Mouse (Mus musculus): ENCODE measurements around the gene Rpf1. TPM values are rescaled to one million over a fixed set of nuclear protein-coding genes. Genes with fewer than 3 reads are reported as not detected.

Gene Rpf1
- 73.9 and 83.4 TPM in 2 replicates for total RNA-seq (2017)

DNA sequence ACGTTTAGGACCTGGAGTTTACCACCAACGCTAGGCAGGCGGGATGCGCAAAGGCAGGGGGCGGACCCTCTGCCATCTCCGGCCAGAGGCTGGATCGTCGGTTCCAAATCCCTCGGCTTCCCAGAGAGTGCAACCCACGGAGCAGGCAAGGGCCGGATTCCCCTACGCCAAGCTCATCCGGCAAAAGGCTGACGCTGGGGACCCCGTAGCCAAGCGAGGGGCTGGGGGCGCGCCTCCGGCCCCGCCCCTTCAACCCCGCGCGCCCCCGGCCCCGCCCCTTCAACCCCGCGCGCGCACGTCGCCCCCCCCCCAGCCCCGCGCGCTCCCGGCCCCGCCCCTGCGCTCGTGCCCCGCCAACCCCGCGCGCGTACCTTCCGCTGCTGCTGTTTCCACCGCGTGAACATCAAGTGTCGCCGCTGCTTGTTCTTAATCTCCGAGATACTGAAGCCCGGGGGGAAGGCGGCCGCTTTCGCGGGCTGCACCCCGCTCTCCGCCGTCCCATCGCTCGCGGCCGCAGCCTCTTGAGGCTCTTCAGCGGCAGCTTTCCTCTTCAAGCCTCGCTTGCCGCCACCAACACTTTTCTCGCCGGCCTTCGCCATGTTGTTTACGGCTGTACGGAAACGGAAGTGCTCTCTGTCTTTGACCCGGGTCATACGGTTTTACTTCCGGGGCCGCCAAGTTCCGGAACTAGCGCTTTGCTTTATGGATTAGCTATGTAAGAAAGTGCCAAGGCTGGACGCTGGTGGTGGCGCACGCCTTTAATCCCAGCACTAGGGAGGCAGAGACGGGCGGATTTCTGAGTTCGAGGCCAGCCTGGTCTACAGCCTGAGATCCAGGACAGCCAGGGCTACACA, at the start of gene Rpf1:
Rpf1 (minus strand) TSS at position 632 of the 854 bp plus-strand sequence.
- ATAC-seq (ENCODE audit: extremely low read depth, insufficient number of reproducible peaks, low FRiP score, poor library complexity, severe bottlenecking), result peak; percentile 98

DNA sequence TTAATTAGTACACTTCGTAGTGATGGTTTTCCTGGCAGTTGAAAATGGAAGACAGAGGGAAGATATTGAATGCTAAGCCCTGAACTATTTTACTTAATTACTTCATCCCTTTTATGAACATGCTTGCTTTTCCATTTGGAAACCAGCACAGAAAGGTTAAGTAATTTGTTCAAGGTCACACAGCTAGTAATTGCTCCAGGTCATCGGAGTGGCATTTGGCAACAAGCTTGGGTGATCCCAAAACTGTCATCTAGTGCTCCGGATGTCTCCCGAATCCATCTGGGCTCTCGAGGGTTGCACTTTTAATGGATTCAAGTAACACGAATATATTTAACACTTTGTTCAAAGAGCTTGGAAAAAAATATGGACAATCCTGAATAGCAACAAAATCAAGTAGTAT, 49.7 kb upstream of the Rpf1 start:
- ATAC-seq (ENCODE audit: extremely low read depth, insufficient number of reproducible peaks, low FRiP score, poor library complexity, severe bottlenecking), result no peak

DNA sequence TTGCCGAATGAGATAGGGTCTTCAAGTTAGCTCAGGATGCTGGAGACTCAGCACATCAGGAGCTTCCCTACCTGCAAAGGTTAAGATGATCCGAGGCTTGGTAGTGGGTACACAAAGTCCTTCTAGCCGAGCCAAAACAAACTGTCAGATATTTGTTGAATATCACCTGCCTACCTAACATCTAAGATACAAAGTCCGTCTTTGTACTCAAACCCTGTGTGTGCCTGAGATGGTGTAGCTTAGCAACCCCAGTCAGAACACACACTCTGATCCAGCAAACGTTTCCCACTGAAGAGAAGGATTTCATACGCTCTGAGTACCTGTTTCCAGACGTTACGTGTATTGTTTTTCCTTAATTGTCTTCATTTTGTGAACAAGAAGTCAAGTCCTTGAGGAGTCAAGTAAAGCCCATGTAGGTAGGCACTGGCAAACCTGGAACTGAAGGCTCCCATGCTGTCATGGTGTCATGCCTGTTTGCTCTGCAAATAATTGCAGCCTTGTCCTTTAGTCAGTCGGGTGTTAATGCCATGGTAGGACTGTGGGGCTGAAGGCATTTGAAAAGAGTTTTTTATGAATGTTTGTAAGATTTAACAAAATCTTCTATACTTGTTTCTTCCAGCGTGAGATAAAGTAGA, 49.0 kb upstream of the Rpf1 start, which contains the start of gene Uox:
Uox (plus strand) TSS at position 279 of the 635 bp plus-strand sequence.
- no peak for ATAC-seq (ENCODE audit: extremely low read depth, insufficient number of reproducible peaks, low FRiP score, poor library complexity, severe bottlenecking)

DNA sequence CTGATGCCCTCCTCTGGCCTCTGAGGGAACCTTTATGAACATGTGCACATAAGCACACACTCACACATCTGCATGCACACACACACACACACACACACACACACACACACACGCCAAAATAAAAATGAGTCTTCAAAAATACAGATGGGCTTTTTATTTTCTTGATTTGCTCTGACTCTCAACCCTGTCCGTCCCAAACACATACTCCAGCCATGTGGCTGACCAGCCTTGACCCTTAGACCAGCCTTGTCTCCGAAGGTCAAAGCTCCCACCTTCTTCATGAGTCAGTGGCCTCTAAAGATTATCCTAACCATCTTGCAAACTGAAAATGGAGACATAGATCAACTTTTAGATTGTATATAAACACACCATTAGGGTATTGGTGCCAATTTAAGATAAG, 48.4 kb upstream of the Rpf1 start:
- no peak for ATAC-seq (ENCODE audit: extremely low read depth, insufficient number of reproducible peaks, low FRiP score, poor library complexity, severe bottlenecking)

DNA sequence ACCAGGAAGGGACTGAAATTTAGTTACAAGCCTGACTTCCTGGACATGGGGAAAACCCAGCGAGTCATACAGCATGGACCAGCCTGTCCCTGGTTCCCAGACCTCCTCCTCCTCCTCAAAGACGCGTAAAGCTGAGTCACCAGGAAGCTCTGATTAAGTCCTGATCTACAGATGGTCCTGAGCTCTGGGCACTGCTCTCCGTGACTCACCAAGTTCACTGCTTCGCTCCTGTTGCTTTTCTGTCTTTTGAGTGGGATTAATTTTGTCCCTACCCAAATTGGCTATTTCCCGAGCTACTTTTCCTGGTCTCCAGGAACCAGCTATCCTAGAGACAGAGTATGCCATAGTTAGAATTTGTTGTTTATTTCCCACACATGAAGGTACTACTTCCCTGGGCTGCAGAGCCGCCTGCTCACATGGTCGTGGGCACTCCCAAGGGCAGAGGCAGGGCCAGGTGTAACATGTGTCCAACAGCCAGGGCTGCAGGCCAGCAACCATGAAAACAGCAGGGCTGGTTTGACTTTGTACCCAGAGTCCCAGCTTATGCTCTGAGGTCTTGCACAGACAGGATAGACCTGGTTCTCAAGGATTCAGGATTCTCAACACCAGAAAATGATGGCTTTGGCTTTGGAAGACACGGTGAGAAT, 46.8 kb upstream of the Rpf1 start:
- no peak for ATAC-seq (ENCODE audit: extremely low read depth, insufficient number of reproducible peaks, low FRiP score, poor library complexity, severe bottlenecking)

DNA sequence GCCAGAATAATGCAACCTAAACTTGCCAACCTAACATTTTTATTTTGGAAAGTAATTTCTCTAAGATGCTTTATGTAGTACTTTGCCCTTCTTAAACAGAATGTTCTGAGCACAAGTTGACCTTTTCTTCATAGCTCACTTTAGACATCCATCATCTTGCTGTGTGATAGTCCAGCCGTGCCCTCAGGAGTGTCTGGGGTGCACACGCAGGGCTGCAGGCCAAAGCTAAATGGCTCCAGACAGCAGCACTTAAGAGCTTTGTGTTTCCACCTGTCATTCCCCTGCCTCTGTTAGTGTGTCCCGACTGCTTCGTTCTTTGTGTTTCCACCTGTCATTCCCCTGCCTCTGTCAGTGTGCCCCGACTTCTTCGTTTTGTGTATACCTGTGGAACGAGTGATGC, 46.1 kb upstream of the Rpf1 start:
- no peak for ATAC-seq (ENCODE audit: extremely low read depth, insufficient number of reproducible peaks, low FRiP score, poor library complexity, severe bottlenecking)

DNA sequence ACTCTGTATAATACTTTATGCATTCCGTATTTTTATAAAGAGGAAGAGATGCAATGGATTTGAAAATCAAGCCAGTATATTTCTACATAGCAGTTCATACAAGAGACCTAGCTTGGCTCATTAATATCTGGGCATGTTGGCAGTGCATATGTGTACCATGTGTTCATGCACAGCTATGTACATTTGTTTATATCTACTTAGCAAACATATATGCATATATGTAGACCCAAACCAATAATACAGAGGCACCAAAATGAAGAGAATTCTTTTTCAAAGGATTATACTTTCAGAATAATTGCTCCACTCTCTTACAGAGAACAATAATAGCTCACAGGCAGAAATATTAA, 43.8 kb upstream of the Rpf1 start:
- no peak for ATAC-seq (ENCODE audit: extremely low read depth, insufficient number of reproducible peaks, low FRiP score, poor library complexity, severe bottlenecking)

DNA sequence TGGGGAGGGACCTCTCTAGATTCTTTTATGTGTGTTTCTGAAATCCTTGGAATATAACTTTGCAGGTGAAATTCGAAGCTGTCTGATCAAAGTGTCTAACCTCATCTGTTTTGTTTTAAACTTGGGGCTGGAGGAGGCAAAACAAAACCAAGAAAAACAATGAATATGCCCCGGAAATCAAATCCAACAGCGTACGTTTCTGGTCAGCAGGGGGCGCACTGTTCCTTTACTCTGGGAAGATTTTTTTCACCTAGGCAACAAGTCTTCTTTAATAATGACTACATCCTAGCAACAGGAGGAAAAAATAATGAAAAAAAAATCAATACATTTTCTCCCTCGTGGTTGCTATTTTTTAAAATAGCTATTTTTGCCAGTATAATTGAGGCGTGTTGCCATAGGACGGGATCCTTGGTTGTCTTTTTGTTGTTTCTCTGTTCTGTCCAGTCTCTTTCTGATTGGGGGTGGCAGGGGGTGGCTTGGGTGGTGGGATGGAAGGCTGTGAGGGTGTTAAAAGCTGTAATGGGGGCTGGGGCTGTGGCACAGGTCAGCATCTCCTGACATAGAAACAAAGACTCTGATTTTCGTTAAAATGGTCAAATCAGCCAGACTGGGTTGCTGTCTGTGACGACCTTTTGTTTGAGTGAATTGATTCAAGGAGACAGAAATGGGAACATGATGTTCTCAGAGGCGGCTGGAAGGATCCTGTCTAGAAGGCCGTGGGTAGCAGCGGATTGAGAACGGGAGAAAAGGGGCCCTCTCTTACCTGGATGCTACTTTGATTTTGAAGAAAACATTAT, 43.2 kb upstream of the Rpf1 start:
- 0 out of 2 replicates have a peak, but pooled peaks have one; percentile 49 for ATAC-seq (ENCODE audit: extremely low read depth, insufficient number of reproducible peaks, low FRiP score, poor library complexity, severe bottlenecking)

DNA sequence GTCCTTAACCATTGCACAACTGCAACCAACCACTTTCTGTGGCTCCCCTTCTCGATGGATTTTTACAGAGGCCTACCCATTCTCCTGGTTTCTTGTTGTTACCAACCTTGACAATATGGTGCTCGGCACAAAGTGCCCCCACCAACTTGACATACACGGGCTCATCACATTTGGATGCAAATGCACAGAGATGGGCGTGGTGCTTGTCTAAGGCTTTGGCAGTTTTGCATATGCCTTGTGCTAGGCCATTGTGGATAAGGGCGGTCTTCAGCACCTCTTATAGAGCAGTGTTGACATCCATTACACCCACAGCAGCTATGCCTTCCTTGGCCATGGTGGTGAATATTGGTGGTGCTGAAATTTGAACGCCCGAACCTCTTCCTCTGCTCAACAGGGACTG, 41.7 kb upstream of the Rpf1 start:
- ATAC-seq (ENCODE audit: extremely low read depth, insufficient number of reproducible peaks, low FRiP score, poor library complexity, severe bottlenecking), result no peak

DNA sequence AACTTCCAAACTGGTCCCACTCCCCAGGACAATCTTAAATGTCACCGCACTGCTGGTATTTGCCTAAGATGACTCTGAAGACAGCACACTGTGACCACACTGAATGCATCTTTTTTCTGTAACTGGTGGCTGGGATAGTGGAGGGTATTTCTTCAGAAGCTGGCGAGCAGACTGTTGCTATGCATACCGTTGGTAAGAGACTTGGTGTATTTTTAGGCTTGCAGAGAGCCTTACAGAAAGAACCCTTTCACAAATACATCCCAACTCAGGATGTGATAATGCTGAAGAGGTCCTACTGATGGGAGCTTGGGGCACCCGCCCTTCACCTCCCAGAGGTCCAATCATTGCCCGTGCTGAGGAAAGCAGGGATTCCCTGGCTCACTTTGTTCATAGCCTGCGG, 36.3 kb upstream of the Rpf1 start:
- no peak for ATAC-seq (ENCODE audit: extremely low read depth, insufficient number of reproducible peaks, low FRiP score, poor library complexity, severe bottlenecking)

DNA sequence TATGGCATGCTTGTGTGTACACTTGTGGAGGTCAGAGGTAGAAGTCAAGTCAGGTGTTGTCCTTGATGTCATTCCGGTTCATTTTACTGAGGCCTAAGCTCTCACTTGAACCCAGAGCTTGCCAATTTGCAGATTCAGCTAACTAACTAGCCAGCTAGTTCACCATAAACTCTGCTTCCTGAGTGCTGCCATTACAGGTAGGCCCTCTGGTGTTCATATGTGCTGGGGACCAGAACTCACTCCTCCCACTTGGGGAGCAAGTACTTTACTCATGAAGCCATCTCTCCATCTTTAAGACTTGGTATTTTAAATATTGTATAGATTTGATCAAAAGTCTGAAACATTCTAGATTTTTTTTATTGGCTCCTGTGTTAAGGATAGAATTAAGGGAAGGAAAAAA, 35.3 kb upstream of the Rpf1 start:
- no peak for ATAC-seq (ENCODE audit: extremely low read depth, insufficient number of reproducible peaks, low FRiP score, poor library complexity, severe bottlenecking)

DNA sequence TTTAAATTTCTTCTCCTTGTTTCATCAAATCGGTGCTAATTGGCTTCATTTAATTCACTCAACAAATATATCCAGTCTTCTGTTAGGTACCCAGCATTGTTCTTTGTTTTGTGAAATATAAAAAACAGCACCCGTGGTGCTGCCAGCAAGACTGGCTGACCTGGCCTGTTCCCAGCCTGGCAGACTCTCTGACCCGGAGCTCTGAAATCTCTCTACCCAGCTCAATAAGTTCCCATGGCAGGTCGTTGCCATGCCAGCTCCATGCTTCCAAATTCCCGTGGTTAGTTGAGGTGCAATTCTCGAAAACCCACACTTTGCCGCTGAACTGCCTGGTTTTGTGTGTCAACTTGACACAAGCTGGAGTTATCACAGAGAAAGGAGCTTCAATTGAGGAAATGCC, 33.6 kb upstream of the Rpf1 start:
- ATAC-seq (ENCODE audit: extremely low read depth, insufficient number of reproducible peaks, low FRiP score, poor library complexity, severe bottlenecking), result no peak

DNA sequence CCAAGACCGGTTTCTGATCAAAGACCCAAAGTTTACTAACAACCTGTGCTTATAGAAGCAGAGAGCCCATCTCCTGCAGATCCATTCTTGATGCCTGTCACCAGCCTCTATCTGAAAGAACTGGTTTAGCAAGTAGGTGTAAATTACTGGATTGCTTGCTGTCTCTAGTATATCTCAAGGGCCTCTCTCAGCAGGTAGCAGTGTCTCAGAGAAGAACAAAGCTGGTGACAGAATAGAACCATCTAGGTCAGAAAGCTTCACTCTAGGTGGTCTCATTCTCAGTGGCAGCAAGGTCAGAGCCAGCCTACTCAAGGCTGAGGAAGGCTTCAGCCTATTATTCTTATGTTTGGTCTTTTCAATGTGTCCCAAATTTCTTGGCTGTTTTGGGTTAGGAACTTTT, 22.4 kb upstream of the Rpf1 start:
- ATAC-seq (ENCODE audit: extremely low read depth, insufficient number of reproducible peaks, low FRiP score, poor library complexity, severe bottlenecking), result no peak

DNA sequence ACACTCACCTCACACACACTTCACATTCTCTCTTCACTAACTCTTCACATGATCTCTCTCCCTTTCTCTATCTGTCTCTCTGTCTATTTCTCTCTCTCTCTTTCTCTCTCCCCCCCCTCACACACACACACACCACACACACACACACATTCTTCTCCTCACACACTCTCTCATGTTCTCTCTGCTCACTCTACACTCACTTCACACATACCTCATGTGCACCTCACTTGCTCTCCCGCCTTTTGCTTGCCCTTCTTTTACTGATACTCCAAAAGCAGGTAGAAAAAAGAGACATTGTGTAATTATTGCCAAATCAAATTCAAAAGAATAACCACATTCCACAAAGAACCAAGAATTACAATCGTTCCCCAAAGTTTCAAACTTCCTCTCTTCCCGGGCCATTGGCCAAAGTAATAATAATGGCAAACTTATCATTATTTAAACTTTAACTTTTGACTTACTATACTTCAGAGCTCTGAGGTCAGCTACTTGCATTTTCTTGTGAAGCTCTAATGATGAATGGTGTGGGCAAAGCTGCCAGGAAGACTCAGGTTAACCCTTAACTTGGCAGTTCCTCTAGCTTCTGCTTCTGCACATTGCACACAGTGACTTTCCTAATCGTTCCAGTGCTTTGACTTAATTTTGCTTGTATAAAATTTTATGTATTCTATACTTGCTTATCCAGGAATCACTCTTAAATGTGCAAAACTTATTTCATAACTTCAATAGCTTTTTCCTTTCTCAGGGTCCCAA, 19.5 kb upstream of the Rpf1 start:
- ATAC-seq (ENCODE audit: extremely low read depth, insufficient number of reproducible peaks, low FRiP score, poor library complexity, severe bottlenecking), result no peak

DNA sequence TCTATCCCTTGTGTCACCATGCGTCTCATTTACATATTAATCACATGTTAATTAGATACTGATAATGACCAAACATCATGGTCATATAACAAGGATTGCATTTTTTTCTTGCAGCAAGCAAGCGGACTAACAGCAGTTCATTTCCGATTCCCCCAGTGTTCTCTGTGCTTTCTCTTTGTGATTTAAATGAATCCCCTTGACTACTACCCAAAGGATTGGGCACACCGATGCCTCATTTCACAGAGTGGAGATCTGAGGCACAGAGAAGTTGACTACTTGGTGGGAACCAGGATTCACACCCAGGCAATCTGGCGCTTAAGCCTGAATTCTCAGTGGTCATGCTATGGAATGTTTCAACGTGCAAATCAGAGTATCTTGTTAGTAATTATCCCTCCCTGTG, 13.8 kb upstream of the Rpf1 start:
- ATAC-seq (ENCODE audit: extremely low read depth, insufficient number of reproducible peaks, low FRiP score, poor library complexity, severe bottlenecking), result no peak

DNA sequence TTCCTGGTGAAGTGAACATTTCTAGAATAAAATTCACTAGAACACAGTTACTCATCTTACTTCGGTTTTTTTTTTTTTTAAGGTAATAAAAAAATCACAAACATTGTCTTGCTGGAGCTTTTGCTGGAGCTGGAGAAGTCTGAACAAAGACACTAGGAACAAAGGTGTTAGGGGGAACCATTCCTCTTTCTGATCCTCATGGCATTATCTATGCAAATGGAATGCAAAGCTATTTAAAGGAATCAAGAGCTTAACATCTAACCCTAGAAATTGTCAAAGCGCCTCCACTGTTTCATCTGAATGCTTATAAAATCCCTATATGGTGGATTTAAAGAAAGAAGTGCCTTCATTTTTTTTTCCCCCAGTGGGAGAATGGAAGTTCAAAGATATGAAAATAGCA, 7.1 kb upstream of the Rpf1 start:
- no peak for ATAC-seq (ENCODE audit: extremely low read depth, insufficient number of reproducible peaks, low FRiP score, poor library complexity, severe bottlenecking)

DNA sequence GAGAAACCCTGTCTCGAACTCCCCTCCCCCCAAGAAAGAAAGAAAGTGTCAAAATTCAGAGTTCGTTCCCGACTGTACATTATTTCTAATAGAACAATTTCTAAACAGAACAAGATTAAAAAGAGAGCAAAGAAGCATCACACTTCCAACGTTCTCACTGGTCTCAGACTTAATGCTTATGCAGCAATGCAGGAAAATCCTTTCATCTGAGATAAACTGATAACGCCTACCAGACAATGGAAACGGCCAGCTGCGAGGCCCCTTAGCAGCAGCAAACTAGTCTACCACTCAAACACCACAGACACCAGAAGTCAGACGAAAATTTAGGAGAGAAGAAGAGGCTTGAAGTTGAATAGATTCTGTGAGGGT, 407 bp upstream of the Rpf1 start:
- no peak for ATAC-seq (ENCODE audit: extremely low read depth, insufficient number of reproducible peaks, low FRiP score, poor library complexity, severe bottlenecking)

DNA sequence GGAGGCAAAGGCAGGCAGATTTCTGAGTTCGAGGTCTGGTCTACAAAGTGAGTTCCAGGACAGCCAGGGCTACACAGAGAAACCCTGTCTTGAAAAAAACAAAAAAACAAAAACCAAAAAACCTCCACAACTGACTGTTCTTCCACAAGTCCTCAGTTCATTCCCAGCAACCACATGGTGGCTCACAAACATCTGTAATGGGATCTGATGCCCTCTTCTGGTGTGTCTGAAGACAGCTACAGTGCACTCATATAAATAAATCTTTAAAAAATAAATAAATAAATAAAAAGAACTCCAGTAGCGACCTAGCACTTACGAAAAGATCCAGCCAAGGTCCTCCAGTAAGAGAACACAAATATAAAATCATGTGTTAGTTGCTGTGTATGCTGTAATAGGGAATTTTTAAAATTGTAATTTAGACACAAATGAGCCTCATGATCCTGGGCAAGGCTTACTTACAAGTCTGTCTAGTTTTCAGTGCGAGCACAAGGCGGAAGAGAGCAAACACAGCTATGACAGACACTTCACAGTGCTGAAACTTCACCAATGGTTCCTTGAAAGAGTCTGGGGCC, 917 bp downstream of the Rpf1 start:
- peak; percentile 27; the same call in 1 of the 2 replicates for ATAC-seq (ENCODE audit: extremely low read depth, insufficient number of reproducible peaks, low FRiP score, poor library complexity, severe bottlenecking)
